Mouse (Mus musculus): Measurements from ENCODE around the gene Cpn2. TPM values are rescaled to one million over a fixed set of nuclear protein-coding genes. Genes with fewer than 3 reads are reported as not detected.
A peak's percentile ranks its signal among the peaks of the same experiment; 100 is the strongest.

Gene Cpn2
- total RNA-seq (2021) (under 1 TPM; 0.10 to 0.11 TPM), polyA plus RNA-seq (2012; rRNA removed) (0.64 and 0.88 TPM in 2 replicates)
- long read RNA-seq = 0 reads

DNA sequence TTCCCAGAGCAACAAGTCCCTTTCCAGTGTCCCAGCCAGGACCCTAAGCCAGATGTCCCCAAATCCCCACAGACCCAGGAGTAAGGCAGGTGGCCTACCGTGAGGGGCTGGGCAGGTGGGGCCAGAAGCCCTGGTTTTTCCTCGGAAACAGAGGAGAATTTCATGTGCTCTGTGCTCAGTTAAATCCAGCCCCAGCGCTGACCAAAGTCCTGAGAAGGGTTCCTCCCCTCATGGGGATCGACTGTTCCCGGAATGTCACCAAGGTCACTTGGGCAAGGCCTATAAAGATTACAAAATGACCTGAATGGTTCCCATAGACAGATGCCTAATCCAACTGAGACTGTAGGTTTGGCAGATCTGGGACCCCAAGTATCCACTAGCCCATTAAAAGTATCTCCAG lies at the start of gene Cpn2:
Gene Cpn2 (minus strand): TSS at position 141 of the 400 bp plus-strand sequence.
- H3K27me3 ChIP-seq (ENCODE audit: control insufficient read depth, insufficient read depth, low read length) = no peaks in the 10 kb centered on the region
- intact Hi-C loops (cut with DNase I) = no loop called here
- no peak for DNase-seq
- no peak within 1 kb of the TSS for H3K4me3 ChIP-seq
- H3K79me2 ChIP-seq (replicated peaks; ENCODE audit: control insufficient read depth, insufficient read depth, low read length) = no peaks in the 10 kb centered on the region
- H3K27ac ChIP-seq = no peak within 1 kb of the TSS
- WGBS = 59% methylated on average over 5 of the region's 5 CpGs
- H3K4me1 ChIP-seq (ENCODE audit: control insufficient read depth, insufficient read depth, low read length) = no peaks in the 10 kb centered on the region
- no peak for TF ChIP-seq EP300 (IDR thresholded peaks at IDR 0.05; ENCODE audit: insufficient read depth, low read depth, low read length)
- TF ChIP-seq POLR2A (IDR thresholded peaks at IDR 0.05; ENCODE audit: insufficient read depth, low read depth, low read length) = no peak
- TF ChIP-seq CTCF (IDR thresholded peaks at IDR 0.05) = no peak
- no peak within 1 kb of the TSS for H3K9ac ChIP-seq (ENCODE audit: low read depth, low read length)
- no peaks in the 10 kb centered on the region for H3K36me3 ChIP-seq (ENCODE audit: control insufficient read depth, insufficient read depth, low read length)

- Histone ChIP-seq H3K36me3 (ENCODE audit: control insufficient read depth, insufficient read depth, low read length) (no peaks in the 10 kb centered on the region), H3K4me1 (ENCODE audit: control insufficient read depth, insufficient read depth, low read length) (peaks cover 6% of the 10 kb centered on the region), H3K27me3 (ENCODE audit: control insufficient read depth, insufficient read depth, low read length) (peaks cover 2% of the 10 kb centered on the region; the same call in 1 of the 2 replicates), H3K4me3 (no peak overlapping the region), H3K79me2 (replicated peaks; ENCODE audit: control insufficient read depth, insufficient read depth, low read length) (no peaks in the 10 kb centered on the region), H3K9ac (ENCODE audit: low read depth, low read length) (no peak overlapping the region), H3K27ac (no peak overlapping the region)
- DNase-seq = no peak
- intact Hi-C loops (cut with DNase I) = loop anchor here (1.0 kb wide), 1 partner anchor 62 kb away; no protein-coding TSS in a partner anchor
- TF ChIP-seq CTCF (IDR thresholded peaks at IDR 0.05) (peak; percentile 84), EP300 (IDR thresholded peaks at IDR 0.05; ENCODE audit: insufficient read depth, low read depth, low read length) (no peak)
Observed at GRCm38 (mm10) chr16:30314236-30314635, 46.9 kb upstream of the Cpn2 start.

DNA sequence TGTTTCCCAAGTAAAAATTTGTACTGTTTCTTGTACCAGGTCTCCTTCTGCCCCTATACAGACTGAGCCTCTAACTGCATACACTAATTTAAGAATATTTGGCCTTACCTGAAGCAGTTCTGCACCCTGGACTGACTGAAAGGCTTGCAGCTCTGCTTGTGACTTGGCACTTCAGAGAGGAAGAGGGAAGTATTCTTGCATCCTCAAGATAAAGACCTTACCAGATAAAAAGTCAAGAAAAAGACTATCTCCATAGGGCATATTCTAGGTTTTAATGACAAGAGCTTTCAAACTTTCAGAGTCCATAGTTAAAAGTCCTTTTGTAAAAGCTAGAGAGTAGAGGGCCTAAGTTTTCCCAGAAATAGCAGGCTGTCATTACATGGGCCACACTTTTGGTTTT lies 43.3 kb upstream of the Cpn2 start, which contains the start of gene Gp5:
Gene Gp5 (minus strand): TSS at position 133 of the 400 bp plus-strand sequence.
- Histone ChIP-seq H3K4me3 (peak within 1 kb of the TSS; percentile 63; the same call in 1 of the 2 replicates), H3K27ac (no peak within 1 kb of the TSS), H3K9ac (ENCODE audit: low read depth, low read length) (no peak within 1 kb of the TSS), H3K27me3 (ENCODE audit: control insufficient read depth, insufficient read depth, low read length) (peaks cover 7% of the 10 kb centered on the region; the same call in 1 of the 2 replicates), H3K4me1 (ENCODE audit: control insufficient read depth, insufficient read depth, low read length) (peaks cover 2% of the 10 kb centered on the region; the same call in 1 of the 2 replicates), H3K36me3 (ENCODE audit: control insufficient read depth, insufficient read depth, low read length) (no peaks in the 10 kb centered on the region), H3K79me2 (replicated peaks; ENCODE audit: control insufficient read depth, insufficient read depth, low read length) (no peaks in the 10 kb centered on the region)
- intact Hi-C loops (cut with DNase I) = no loop called here
- no peak for DNase-seq
- TF ChIP-seq POLR2A (IDR thresholded peaks at IDR 0.05; ENCODE audit: insufficient read depth, low read depth, low read length) (no peak), EP300 (IDR thresholded peaks at IDR 0.05; ENCODE audit: insufficient read depth, low read depth, low read length) (no peak), CTCF (IDR thresholded peaks at IDR 0.05) (no peak)

DNA sequence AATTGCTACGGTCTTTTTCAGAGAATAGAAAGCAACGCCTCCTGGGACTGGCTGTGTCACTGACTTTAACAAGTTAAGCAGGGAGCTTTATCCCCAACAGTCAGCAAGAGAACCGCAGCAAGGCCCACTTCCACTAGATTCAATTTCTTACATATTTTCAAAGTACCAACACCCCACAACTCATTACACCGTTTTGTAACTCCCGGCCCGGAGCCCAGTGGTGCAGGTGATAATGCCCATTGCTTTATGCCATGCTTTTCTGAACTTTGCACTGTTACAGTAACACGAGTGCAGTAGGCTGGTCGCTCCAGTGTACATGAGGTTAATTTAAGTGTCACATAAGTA lies 42.8 kb upstream of the Cpn2 start:
- intact Hi-C loops (cut with DNase I) = no loop called here

DNA sequence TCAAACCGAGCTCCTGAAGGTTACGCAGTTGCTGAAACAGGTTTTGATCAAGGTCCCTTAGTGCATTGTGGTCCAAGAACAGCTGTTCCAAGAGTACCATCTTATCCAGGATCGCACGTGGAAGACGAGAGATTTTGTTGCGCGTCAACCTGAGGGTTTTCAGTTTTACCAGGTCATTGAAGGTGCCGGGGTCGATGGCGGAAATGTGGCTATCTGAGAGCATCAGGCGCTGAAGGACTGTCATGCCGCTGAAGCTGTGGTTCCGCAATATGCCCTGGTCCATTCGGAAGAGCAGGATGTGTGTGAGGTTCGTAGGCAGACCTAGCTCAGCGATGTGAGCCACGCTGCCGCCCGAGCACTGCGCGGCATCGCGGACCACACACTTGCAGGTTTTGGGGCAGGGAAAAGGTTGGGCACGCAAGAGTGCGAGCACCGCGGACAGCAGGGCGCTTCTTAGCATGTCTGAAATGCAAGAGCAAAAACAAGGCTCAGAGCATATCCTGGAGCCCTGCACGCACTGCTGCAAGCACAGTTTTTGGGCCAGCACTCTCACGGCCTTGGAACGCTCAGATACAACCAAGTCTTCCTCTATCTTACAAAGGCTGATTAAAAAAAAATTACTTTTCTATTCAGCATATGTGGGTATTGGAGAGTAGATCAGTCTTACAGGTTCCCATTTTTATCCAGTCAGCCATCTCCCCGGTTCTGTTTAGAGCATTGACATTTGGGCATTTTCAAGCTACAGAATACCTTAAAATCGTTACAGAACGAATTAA lies 42.3 kb upstream of the Cpn2 start:
- intact Hi-C loops (cut with DNase I) = no loop called here
- no peaks in the 10 kb centered on the region for H3K36me3 ChIP-seq (ENCODE audit: control insufficient read depth, insufficient read depth, low read length)
- peaks cover 7% of the 10 kb centered on the region; the same call in 1 of the 2 replicates for H3K27me3 ChIP-seq (ENCODE audit: control insufficient read depth, insufficient read depth, low read length)
- no peaks in the 10 kb centered on the region for H3K79me2 ChIP-seq (replicated peaks; ENCODE audit: control insufficient read depth, insufficient read depth, low read length)
- peak in 1 of 2 experiments; percentile 5 for DNase-seq
- 17% methylated on average over 34 of the region's 34 CpGs for WGBS
- no peak overlapping the region for H3K27ac ChIP-seq
- H3K4me3 ChIP-seq = peak overlapping the region; percentile 63
- H3K4me1 ChIP-seq (ENCODE audit: control insufficient read depth, insufficient read depth, low read length) = peaks cover 2% of the 10 kb centered on the region; the same call in 1 of the 2 replicates
- TF ChIP-seq POLR2A (IDR thresholded peaks at IDR 0.05; ENCODE audit: insufficient read depth, low read depth, low read length) (no peak), CTCF (IDR thresholded peaks at IDR 0.05) (no peak), EP300 (IDR thresholded peaks at IDR 0.05; ENCODE audit: insufficient read depth, low read depth, low read length) (no peak)
- H3K9ac ChIP-seq (ENCODE audit: low read depth, low read length) = no peak overlapping the region

More for the DNA sequence above, 42.8 kb upstream of the Cpn2 start:
- WGBS = 90% methylated on average over 8 of the region's 8 CpGs
- Histone ChIP-seq H3K4me3 (no peak overlapping the region), H3K36me3 (ENCODE audit: control insufficient read depth, insufficient read depth, low read length) (no peaks in the 10 kb centered on the region), H3K79me2 (replicated peaks; ENCODE audit: control insufficient read depth, insufficient read depth, low read length) (no peaks in the 10 kb centered on the region), H3K9ac (ENCODE audit: low read depth, low read length) (no peak overlapping the region), H3K27ac (no peak overlapping the region), H3K27me3 (ENCODE audit: control insufficient read depth, insufficient read depth, low read length) (peaks cover 7% of the 10 kb centered on the region; the same call in 1 of the 2 replicates), H3K4me1 (ENCODE audit: control insufficient read depth, insufficient read depth, low read length) (peaks cover 2% of the 10 kb centered on the region; the same call in 1 of the 2 replicates)
- TF ChIP-seq CTCF (IDR thresholded peaks at IDR 0.05) (no peak), EP300 (IDR thresholded peaks at IDR 0.05; ENCODE audit: insufficient read depth, low read depth, low read length) (no peak), POLR2A (IDR thresholded peaks at IDR 0.05; ENCODE audit: insufficient read depth, low read depth, low read length) (no peak)
- no peak for DNase-seq
